Mouse (Mus musculus) thymus, adult 2 months (tissue): ENCODE results near the gene Mpv17l2.

ENCODE experiments used
- CTCF ChIP-seq: fragments of 200-500 bp; IDR thresholded peaks from 2 replicates; pipeline ENCODE4 v1.5.1; 2012; ENCODE audit warnings: mild to moderate bottlenecking, control low read depth, low read length, moderate library complexity, borderline replicate concordance; ENCODE audit not compliant: control insufficient read depth, poor library complexity, insufficient read depth; ENCODE audit errors: extremely low read depth
- POLR2A ChIP-seq: fragments of 200-500 bp; IDR thresholded peaks from 2 replicates; pipeline ENCODE4 v1.6.1; 2012; ENCODE audit warnings: mild to moderate bottlenecking, low read length, control low read depth, moderate library complexity; ENCODE audit not compliant: control insufficient read depth, poor library complexity, insufficient read depth; ENCODE audit errors: extremely low read depth

DNA sequence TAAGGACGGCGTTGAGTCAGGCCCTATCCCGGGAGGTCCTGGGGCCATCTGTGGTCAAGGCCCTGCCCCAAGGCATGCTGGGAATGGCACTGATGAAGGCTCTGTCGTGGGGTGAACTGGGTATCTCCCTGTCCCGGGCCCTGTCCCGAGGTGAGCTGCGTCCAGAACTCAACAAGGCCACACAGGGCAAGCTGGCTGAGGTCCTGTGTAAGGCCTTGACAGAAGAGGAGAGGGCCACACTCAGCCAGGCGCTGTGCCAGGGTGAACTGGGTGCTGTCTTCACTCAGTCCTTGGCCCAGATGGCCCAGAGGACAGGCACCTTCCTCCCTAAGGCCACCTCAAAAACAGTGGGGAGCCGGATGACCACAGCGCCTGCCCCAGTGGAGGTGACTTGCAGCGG, 49.7 kb downstream of the Mpv17l2 start:
- TF ChIP-seq POLR2A (no peak), CTCF (no peak)
